Mouse (Mus musculus) mouse trophoblast stem cell (cell line): Measurements from ENCODE around the gene Mboat7.
"Not testable (repeated sequence)": the region's sequence is repeated elsewhere in the genome, so short reads cannot be mapped to it uniquely, and the experiment has no call there.

ENCODE experiments used
- in situ Hi-C, 2 experiments: fragments of 300-500 bp; cut with MseI, MboI; formaldehyde crosslinking; loops; 2 replicates in 1 of 2; 3 replicates in 1 of 2; pipeline ENCODE4 v1.15.1; 2025

The Mboat7 gene

DNA sequence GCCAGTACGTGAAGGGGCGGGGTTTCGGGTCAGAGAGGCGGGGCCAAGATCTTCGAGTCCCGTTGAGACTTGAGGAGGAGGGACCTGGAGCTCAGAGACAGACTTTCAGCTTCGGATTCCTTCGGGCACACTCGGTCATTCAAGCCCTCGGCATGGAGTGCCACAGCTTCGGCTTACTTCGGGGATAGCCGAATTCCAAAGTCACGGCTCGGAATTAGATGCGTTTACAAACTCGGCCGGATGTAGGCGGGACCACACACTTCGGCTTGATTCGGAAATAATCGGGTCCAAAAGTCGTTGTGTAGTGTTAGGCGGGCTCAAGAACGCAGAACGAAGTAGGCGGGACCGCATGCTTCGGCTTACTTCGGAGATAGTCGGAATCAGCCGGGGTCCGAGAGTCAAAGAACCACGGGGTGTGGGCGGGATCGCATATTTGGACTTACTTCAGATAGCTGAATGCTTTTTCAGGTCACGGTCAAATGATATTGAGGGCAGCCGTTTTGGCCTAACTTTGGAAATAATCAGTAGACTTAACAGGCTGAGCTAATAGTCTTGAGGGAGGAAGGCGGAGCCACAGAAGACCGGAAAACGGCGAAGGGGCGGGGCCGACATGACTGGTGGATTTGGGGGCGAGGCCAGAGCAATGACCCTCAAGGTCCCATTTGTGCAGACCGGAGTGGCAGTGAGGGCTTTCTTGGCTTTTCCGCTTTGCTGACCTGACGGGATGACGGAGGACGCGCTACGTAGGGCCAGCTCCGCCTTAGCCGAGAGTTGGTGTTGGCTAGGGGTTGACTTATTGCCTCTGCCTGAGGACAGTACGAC, at the start of gene Mboat7:
TSS of gene Mboat7 (minus strand) at position 537 of the 822 bp plus-strand sequence.
- in situ Hi-C loops = loop anchor here in 1 of 2 experiments (25.0 kb wide), 1 partner anchor 219 kb away; the partner anchor contains the start of gene Lilra6

DNA sequence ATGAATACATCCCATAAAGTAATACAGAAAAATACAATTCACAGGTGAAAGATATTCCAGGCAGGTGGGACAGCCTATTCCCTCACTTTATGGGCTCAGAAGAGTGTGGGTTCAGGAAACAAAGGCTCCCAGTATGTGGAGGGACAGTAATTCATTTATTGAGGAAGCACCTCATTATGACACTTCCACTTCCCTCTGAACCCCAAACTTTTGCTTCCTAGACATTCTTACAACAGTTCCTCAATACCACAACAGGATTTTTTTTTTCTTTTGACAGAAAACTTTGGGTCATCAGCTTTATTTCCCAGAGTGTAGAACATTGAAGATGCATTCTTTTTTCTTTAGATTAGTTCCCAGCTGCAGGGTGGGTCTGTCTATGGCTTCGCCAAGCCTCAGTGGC, 39.4 kb upstream of the Mboat7 start:
- in situ Hi-C loops = not testable (repeated sequence)

DNA sequence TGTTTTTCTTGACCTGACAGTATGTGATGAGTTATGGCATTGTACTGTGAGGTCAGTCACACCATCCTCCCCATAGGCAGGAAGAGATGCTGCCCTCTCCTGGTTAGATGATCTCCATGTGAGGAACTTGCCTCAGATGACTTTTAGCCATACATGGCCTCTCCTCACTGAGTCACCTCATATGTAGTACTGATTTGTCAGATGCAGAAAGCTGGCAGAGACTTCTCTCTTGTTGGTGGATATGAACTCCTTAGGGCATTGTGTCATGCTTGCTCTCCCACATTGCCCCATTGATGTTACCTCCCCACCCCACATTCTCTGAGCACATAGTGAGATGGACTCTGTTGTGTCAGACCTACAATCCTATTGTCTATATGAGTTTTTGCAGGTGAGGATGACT, 32.1 kb upstream of the Mboat7 start:
- in situ Hi-C loops = not testable (repeated sequence)

DNA sequence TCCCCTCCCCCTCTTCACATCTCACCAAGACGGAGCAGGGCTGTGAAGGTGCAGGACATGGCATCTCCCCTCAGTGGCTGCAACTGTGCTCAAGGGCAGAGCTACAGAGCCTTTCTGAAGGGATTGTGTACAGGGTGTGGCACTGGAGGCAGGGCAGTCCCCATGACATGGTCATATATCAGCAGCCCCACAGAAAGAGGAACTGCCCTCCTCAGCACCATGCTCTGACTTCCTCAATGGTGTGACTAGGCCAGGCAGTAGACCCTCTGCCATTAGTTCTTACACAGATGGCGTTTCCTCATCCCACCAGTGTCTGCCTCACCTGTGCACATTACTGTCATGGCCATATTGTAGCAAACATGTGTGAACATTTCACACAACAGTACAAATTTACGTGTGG, 26.9 kb upstream of the Mboat7 start, which contains the start of gene Pirb:
TSS of gene Pirb (minus strand) at position 124 of the 400 bp plus-strand sequence.
- in situ Hi-C loops = loop anchor here (25.0 kb wide), 4 partner anchors 92 to 767 kb away; partner anchors contain the start of genes Eps8l1 (in 1 of the 2) and Leng8 (in 1 of the 2)

DNA sequence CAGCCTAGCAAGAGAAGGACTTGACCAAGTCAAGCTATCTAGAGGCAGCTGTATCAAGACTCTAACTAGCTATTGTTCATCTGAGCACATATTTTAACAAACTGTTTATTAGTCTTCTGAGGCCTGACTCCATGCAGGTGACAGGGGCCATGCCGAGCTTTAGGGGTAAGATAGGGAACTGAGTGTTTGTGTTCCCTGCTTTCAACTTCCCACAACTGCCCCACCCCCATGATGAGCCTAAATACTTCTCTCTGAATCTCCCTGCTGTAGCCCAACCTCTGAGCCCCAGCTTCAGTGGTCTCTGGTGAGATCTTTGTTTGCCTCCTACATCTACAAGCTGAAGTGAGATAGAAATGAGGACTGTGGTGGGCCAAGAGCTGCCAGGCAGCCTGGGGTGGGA, 21.9 kb upstream of the Mboat7 start:
- in situ Hi-C loops = loop anchor here (10.0 to 25.0 kb wide), 5 partner anchors 97 to 772 kb away; partner anchors contain the start of genes Eps8l1 (in 1 of the 2) and Leng8 (in 1 of the 2)

DNA sequence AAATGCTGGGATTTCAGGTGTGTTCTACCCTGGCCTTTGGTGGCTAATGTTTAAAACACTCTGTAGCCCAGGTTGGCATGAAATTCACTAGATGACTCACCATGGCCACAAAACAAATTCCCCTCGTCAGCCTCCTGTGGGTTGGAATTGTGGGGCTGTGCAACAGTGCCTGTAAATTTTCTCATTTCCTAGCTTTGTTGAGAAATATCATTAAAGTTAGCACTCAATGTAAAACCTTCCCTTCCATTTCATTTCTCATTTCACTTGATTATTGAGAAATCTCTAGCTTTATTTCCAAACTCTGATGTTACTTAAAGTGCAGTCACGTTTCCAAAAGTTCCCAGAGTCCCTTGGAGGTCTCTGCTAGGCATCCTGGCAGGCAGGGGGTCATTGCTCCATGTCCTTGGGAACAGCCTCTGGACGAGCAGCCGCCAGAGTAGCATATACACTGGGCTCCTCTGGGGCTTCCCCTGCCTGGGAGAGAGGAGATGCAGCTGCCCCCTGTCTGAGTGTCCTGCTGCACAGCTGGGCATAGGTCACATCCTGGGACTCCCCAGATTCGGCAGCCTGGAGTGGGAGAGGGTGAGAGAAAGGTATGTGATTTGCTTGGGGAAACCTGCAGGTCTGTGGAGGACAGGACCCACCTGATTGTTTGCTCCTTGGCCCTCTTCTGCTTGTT, 19.1 kb upstream of the Mboat7 start:
- in situ Hi-C loops = loop anchor here (10.0 to 25.0 kb wide), 5 partner anchors 100 to 775 kb away; partner anchors contain the start of genes Eps8l1 (in 1 of the 2) and Leng8 (in 1 of the 2)

DNA sequence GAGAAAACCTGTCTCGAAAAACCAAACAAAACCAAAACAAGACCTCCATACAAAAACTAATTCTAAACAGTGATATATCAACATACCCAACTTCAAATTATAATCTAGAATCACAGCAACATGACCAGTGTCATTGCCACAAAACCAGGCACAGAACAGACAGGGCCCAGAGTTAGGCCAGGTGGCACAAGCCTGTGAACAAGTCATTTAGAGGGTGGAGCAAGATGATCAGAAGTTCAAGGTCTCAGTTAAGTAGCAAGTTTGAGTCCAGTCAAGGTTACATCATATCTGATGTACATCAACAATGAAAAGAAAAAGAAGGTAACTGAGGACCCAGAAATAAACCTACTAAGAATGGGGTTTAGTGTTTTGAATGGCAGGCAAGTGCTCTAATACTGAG, 15.7 kb upstream of the Mboat7 start:
- in situ Hi-C loops = loop anchor here (10.0 to 25.0 kb wide), 5 partner anchors 64 to 778 kb away; partner anchors contain the start of genes Cnot3 (in 1 of the 2), Eps8l1 (in 1 of the 2) and Leng8 (in 1 of the 2)

DNA sequence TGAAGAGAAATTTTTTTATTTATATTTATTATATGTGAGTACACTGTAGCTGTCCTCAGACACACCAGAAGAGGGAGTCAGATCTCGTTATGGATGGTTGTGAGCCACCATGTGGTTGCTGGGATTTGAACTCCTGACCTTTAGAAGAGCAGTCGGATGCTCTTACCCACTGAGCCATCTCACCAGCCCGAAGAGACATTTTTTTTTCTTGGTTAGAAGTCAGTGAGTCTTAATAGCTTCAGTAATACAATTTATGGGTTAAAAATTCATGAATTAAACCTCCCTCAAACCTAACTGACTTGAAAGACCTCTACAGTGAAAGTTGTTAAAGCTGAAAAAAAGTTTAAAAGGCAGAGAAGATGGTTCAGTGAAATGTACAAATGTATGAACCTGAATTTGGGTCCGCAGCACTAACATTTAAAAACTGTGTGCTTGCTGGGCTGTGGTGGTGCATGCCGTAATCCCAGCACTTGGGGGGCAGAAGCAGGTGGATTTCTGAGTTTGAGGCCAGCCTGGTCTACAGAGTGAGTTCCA, 15.2 kb upstream of the Mboat7 start:
- in situ Hi-C loops = loop anchor here (10.0 to 25.0 kb wide), 5 partner anchors 64 to 779 kb away; partner anchors contain the start of genes Cnot3 (in 1 of the 2), Eps8l1 (in 1 of the 2) and Leng8 (in 1 of the 2)

DNA sequence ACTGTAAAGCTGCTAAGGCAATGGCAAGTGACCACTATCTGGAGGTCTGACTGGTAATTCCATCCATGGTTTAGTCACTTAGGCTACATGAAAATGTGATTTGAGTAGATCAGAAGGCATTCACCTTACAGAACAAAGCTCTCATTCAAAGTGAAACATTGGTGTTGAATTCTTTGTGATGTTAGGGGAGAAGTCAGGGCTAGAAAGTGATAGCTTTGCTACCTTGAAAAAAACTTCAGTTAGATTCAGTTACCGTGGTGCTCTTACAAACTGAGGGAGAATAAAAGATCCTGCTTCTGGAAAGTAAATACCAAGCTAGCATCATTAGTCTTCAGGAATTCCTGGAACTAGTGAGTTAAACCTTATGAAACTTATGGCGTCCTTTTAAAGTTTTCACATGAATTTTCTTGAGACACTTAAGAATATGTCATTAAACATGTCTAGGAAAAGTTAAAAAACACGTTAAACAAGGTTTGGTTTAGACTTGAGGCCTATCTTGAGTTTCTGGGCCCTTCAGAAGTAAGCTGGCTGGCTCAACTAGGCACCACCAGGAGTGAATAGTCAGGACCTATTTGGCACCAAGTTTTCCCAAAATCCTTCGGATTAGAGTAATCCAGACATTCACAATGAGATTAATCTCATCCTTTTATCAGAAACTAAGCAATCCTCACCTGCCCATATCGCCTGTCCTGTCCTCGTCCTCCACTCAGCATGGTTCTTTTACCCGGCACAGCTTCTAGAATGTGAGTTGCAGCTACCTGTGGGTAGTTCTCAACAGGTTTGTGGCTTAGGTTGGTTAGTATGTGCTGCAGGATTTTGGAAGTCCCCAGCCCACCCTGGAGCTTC, 14.5 kb upstream of the Mboat7 start:
- in situ Hi-C loops = loop anchor here (10.0 to 25.0 kb wide), 5 partner anchors 63 to 780 kb away; partner anchors contain the start of genes Cnot3 (in 1 of the 2), Eps8l1 (in 1 of the 2) and Leng8 (in 1 of the 2)

DNA sequence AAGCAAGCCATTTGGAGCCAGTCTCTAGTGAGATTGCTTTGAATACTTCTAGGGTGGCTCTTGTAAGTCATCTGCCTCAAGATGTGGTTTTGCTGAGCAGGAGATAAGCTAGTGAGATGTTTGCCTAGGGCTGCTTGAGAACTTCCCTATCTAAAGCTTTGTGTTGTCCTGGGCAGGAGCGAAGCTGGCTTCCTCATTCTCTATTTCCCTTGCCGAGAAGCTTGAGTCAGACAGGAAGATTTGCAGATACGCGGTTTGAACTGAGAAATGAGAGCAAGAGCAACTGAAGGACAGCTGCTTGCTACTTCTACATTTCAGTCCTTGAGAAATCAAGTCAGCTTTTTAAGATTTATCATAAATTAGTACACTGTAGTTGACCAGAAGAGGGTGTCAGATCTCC, 13.7 kb upstream of the Mboat7 start:
- in situ Hi-C loops = loop anchor here (10.0 to 25.0 kb wide), 5 partner anchors 62 to 780 kb away; partner anchors contain the start of genes Cnot3 (in 1 of the 2), Eps8l1 (in 1 of the 2) and Leng8 (in 1 of the 2)

DNA sequence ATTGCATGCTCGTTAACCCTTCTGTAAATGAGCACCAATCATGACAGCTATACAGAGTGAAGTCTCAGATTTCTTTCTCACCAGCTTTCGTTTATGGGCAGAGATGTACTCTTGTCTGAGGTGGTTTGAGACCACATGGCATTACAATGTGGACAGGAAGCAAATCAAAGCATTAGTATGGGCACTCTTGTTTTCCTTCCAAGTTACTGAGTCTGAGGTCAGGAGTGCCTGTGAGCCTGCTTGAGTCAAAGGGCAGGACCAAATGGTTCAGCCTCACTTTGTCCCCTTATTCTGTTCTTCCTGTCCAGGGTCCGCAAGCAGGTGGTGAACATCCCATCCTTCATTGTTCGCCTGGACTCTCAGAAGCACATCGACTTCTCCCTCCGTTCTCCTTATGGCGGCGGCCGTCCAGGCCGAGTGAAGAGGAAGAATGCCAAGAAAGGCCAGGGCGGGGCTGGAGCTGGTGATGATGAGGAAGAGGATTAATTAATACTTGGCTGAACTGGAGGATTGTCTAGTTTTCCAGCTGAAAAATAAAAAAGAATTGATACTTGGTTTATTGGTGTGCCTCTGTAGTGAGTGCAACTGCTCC, 13.1 kb upstream of the Mboat7 start:
- in situ Hi-C loops = loop anchor here (10.0 to 25.0 kb wide), 5 partner anchors 62 to 781 kb away; partner anchors contain the start of genes Cnot3 (in 1 of the 2), Eps8l1 (in 1 of the 2) and Leng8 (in 1 of the 2)

DNA sequence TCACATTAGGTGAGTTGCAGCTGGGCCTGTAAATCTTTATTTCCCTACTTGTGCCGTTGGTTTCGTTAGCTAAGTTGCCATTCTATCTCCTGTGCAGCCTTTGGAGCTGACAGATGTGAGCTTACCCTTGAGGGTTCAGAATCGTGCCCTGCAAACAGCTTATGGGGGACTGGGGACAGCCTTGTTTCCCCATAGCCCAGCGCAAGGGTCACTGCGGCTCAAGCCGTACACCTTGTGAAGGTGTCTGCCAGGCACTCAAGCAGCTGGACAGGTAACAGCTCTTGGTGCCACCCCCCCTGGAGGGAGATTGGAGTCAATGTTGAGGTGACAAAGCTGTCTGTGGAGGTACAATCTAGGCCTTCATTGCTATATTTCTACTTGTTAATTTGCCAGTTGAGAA, 12.6 kb upstream of the Mboat7 start:
- in situ Hi-C loops = loop anchor here (10.0 to 25.0 kb wide), 5 partner anchors 61 to 781 kb away; partner anchors contain the start of genes Cnot3 (in 1 of the 2), Eps8l1 (in 1 of the 2) and Leng8 (in 1 of the 2)

DNA sequence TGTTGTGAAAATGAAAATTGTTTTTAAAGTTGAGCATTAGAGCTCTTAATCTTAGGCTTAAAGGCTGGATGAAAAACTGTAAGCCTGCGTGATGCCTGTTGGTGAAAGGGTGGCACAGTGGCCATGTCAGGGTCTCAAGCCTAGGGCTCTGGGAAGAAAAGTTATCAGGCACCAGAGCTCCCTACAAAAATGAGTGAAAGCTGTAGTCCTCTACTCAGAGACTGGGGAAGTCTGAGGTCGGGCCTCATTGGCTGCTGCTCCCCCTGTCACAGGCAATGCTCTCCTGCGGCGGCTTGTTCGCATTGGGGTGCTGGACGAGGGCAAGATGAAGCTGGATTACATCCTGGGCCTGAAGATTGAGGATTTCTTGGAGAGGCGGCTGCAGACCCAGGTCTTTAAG, 12.1 kb upstream of the Mboat7 start:
- in situ Hi-C loops = loop anchor here (10.0 to 25.0 kb wide), 5 partner anchors 61 to 782 kb away; partner anchors contain the start of genes Cnot3 (in 1 of the 2), Eps8l1 (in 1 of the 2) and Leng8 (in 1 of the 2)

DNA sequence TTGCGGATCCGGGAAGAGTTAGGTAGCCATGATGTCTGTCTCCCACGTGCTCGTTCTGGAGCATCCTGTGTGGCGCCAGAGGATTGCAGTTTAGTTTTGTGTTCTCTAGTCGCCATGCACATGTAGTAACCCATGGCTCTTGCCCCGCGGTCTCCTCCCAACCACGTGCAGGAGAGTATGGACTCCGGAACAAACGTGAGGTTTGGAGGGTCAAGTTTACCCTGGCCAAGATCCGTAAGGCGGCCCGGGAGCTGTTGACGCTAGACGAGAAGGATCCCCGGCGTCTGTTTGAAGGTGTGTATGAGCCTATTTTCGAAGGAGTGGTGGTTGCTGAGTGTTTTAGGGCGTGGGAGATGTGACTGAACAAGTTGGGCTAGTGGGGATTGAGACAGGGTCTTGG, 11.2 kb upstream of the Mboat7 start:
- in situ Hi-C loops = loop anchor here (10.0 to 25.0 kb wide), 5 partner anchors 60 to 783 kb away; partner anchors contain the start of genes Cnot3 (in 1 of the 2), Eps8l1 (in 1 of the 2) and Leng8 (in 1 of the 2)

DNA sequence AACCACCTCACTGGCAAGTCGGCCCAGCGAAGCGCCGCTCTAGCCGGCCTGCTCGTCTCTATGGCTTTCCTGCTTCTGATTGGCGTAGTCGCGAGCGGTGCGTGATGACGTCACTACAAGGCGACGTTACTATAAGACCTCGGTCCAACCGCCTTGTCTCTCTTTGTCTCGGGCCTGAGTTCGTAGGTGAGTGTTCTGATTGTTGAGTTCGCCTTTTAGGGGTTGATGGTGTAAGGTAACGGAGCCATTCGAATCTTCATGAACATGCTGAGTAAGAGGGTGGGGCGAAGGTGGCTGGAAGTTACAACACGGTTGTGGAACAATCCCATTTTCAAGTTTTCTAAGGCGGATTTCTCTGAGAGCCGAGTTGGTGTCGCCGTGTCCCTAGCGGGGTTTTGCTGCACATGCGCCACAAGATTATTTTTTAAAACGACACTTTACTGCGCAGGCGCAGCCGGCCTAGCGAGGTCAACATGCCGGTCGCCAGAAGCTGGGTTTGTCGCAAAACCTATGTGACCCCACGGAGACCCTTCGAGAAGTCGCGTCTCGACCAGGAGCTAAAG, 10.6 kb upstream of the Mboat7 start, which contains the start of gene Rps9:
TSS of gene Rps9 (plus strand) at position 115 of the 563 bp plus-strand sequence.
- in situ Hi-C loops = loop anchor here (10.0 to 25.0 kb wide), 5 partner anchors 59 to 783 kb away; partner anchors contain the start of genes Cnot3 (in 1 of the 2), Eps8l1 (in 1 of the 2) and Leng8 (in 1 of the 2)

DNA sequence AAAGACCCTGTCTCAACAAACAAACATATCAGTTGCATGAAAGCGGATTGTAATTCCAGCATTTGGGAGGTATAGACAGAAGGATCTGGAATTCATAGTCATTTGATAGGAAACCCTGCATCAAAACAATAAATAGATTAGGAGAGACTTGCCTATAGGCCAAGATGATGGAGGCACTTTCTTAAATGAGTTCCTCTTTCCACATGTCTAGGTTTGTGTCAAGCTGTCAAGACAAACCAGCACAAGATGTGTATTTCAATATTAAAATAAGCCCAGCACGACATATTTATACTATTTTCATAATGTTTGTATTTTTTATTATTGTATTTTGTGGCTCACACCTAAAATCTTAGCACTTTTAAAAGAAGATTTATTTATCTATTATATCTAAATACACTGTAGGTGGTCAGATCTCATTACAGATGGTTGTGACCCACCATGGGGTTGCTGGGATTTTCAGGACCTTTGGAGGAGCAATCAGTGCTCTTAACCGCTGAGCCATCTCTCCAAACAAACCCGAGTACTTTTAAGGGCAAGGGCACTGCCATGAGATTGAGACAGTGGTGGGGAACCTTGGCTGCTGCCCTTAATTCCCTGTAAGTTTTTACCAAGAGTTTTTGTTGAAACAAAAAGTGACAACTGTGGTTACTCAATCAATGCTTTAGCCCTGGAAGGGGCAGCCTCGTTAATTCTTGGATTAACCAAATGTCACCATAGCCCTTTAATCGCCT, 10.0 kb upstream of the Mboat7 start:
- in situ Hi-C loops = loop anchor here (10.0 to 25.0 kb wide), 5 partner anchors 59 to 784 kb away; partner anchors contain the start of genes Cnot3 (in 1 of the 2), Eps8l1 (in 1 of the 2) and Leng8 (in 1 of the 2)

DNA sequence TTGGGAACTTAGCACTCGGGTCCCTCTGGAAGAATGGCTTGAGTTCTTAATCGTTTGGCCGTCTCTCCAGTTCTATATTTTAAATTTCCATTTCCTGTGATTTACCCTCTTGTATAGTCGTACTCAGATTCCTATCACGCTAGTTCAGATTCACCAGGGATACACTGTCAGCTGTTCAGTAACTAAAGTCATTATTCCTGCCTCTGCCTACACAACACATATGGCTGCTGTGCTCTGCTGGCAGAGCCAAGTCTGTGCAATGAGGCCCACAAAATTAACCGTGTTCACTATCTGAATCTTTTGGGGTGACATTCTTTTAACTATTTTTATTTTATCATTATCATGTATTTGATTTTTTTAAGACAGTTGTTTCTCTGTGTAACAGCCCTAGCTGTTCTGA, 5.1 kb upstream of the Mboat7 start:
- in situ Hi-C loops = loop anchor here in 1 of 2 experiments (25.0 kb wide), 1 partner anchor 214 kb away; the partner anchor contains the start of gene Lilra6

DNA sequence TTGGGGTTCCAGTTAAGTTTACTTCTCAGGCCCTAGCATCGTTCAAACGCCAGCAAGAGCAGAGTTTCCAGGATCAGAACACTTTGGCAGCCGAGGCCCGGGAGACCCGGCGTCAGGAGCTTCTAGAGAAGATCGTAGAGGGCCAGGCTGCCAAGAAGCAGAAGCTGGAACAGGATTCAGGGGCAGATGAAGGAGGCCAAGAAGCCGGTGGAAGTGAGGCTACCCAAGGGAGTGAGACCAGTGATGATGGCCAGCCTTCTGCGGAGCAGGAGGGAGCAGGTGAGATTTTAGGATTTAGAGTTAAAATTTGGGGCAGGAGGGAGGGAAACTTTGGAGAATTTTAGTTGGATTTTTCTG, 1.6 kb upstream of the Mboat7 start:
- in situ Hi-C loops = loop anchor here in 1 of 2 experiments (25.0 kb wide), 1 partner anchor 217 kb away; the partner anchor contains the start of gene Lilra6
